Mouse (Mus musculus): Measurements from ENCODE around the gene Gapt. TPM values are rescaled to one million over a fixed set of nuclear protein-coding genes. Genes with fewer than 3 reads are reported as not detected.

Gene Gapt
- polyA plus RNA-seq, 1 experiment from 2014 or later: 0.10 TPM

- 29% methylated on average over 7 of the region's 7 CpGs for WGBS
- Histone ChIP-seq H3K27ac (no peak overlapping the region), H3K9ac (replicated peaks) (no peak overlapping the region), H3K4me2 (no peak overlapping the region), H3K27me3 (no peaks in the 10 kb centered on the region), H3K36me3 (no peaks in the 10 kb centered on the region), H3K9me3 (no peaks in the 10 kb centered on the region), H3K4me3 (replicated peaks) (no peak overlapping the region), H3K4me1 (replicated peaks) (peaks cover 6% of the 10 kb centered on the region; the same call in 1 of the 2 replicates)
- ATAC-seq (ENCODE audit: insufficient number of reproducible peaks, insufficient read depth, low FRiP score, low TSS enrichment, low read depth): no peak
Measured at GRCm38 (mm10) chr13:110346707-110347106, 10.3 kb downstream of the Gapt start.

DNA sequence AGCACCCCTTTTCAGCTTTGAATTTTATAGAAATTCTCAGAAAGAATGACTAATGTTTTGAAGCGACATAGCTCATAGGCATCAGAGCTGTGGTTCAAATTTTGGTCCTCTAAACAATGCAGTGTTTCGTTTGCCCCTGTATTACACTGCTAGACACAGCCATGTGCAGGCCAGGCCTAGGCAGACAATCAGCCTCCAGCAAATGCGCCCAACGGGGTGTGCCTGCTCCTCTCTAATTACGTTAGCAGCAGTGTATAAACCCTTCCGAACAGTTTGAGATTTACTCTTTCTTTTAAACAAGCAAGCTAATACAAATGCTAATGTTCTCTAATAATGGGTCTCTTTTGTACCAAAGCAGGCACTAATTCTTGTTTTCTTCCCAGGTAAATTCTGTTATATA lies 14.4 kb downstream of the Gapt start:
- H3K4me1 ChIP-seq (replicated peaks): peaks cover 6% of the 10 kb centered on the region; the same call in 1 of the 2 replicates

DNA sequence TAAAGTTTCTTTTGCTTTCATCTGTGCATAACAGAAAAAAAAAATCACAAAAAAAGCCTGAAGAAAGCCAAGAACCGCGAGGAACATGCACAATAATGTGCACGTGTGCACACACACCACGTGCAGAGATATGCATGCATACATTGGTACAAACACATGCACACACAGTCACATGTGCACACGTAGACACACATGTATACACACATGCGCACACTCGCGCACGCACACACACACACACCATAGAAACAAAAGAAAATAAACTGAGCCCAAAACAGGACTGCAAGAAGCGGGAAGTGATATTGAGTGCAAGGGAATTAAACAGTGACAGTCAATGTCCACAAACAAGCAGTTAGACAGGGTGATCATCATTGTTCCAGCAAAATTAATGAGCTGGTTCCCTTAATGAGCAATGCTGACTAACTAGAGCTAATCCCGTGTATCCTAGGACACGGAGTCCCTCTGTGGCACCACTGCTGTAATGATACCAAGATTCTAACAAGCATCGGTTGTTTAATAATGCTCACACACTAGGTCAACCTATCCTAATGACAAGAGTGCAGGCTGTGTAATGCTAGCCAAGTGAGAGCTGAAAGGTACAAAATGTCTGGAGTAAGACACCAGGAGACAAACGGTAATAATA lies 23.9 kb downstream of the Gapt start:
- ATAC-seq (ENCODE audit: insufficient number of reproducible peaks, insufficient read depth, low FRiP score, low TSS enrichment, low read depth): no peak
- Histone ChIP-seq H3K4me1 (replicated peaks) (no peaks in the 10 kb centered on the region), H3K4me2 (no peak overlapping the region), H3K27ac (no peak overlapping the region), H3K27me3 (no peaks in the 10 kb centered on the region), H3K4me3 (replicated peaks) (no peak overlapping the region), H3K9ac (replicated peaks) (no peak overlapping the region), H3K9me3 (no peaks in the 10 kb centered on the region), H3K36me3 (no peaks in the 10 kb centered on the region)
- WGBS: 90% methylated on average over 14 of the region's 14 CpGs

More for the DNA sequence above, 14.4 kb downstream of the Gapt start:
- no peak for ATAC-seq (ENCODE audit: insufficient number of reproducible peaks, insufficient read depth, low FRiP score, low TSS enrichment, low read depth)
- no peak overlapping the region for H3K4me2 ChIP-seq
- no peaks in the 10 kb centered on the region for H3K9me3 ChIP-seq
- H3K9ac ChIP-seq (replicated peaks): no peak overlapping the region
- 69% methylated on average over 6 of the region's 6 CpGs for whole genome bisulfite sequencing
- no peak overlapping the region for H3K4me3 ChIP-seq (replicated peaks)
- H3K27ac ChIP-seq: no peak overlapping the region
- no peaks in the 10 kb centered on the region for H3K36me3 ChIP-seq
- no peaks in the 10 kb centered on the region for H3K27me3 ChIP-seq

DNA sequence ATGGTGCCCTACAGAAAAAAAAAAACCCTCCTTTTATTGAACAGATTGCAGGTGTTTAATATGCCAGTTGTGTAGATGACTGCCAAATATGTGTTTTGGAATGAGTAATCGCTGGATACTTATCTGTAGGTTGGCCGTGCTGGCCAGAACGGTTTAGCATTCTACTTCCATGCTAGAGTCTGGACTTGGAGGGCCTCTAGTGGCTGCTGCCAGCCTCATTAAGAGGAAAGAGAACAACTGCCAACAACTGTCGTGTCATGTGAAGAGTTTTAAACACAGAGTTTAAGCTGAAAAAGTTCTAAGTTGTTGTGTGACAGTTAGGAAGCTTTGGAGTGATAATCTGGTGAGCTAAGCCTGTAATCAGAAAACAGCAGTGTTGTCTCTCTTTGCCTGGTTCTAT lies 38.3 kb downstream of the Gapt start:
- 76% methylated on average over 4 of the region's 4 CpGs for WGBS

GRCm38 (mm10) chr13:110307188-110307587 lies 49.8 kb downstream of the Gapt start:
- H3K4me3 ChIP-seq (replicated peaks): no peak overlapping the region
- H3K36me3 ChIP-seq: no peaks in the 10 kb centered on the region
- no peak overlapping the region for H3K4me2 ChIP-seq
- no peak overlapping the region for H3K27ac ChIP-seq
- no peak overlapping the region for H3K9ac ChIP-seq (replicated peaks)
- 87% methylated on average over 5 of the region's 5 CpGs for WGBS
- no peaks in the 10 kb centered on the region for H3K4me1 ChIP-seq (replicated peaks)
- no peaks in the 10 kb centered on the region for H3K27me3 ChIP-seq
- ATAC-seq (ENCODE audit: insufficient number of reproducible peaks, insufficient read depth, low FRiP score, low TSS enrichment, low read depth): no peak
- no peaks in the 10 kb centered on the region for H3K9me3 ChIP-seq

More for the DNA sequence above, 38.3 kb downstream of the Gapt start:
- H3K4me1 ChIP-seq (replicated peaks): 0 out of 2 replicates have a peak, but pooled peaks cover 2% of the 10 kb centered on the region
- H3K36me3 ChIP-seq: no peaks in the 10 kb centered on the region
- no peak overlapping the region for H3K27ac ChIP-seq
- ATAC-seq (ENCODE audit: insufficient number of reproducible peaks, insufficient read depth, low FRiP score, low TSS enrichment, low read depth): no peak
- H3K9me3 ChIP-seq: no peaks in the 10 kb centered on the region
- H3K27me3 ChIP-seq: no peaks in the 10 kb centered on the region
- no peak overlapping the region for H3K4me2 ChIP-seq
- H3K9ac ChIP-seq (replicated peaks): no peak overlapping the region
- H3K4me3 ChIP-seq (replicated peaks): no peak overlapping the region

Other genes starting within 250 kb of the Gapt start
- gene Rab3c, start 76.2 kb downstream of the Gapt start, polyA plus RNA-seq (2016; fragmentation: Nextera tagmentation; extraction: Ambion mirVana): 0.76 and 1.5 TPM in 2 replicates
- 160 and 168 TPM in 2 replicates for gene Plk2, start 37.8 kb upstream of the Gapt start, polyA plus RNA-seq (2016; fragmentation: Nextera tagmentation; extraction: Ambion mirVana)